Mouse (Mus musculus) hindbrain, embryonic 12.5 days (tissue): ENCODE results near the gene Hus1b. TPM values are rescaled to one million over a fixed set of nuclear protein-coding genes. Genes with fewer than 3 reads are reported as not detected.

ENCODE experiments used
- ATAC-seq: fragments of 200-750 bp; cut with Nextera tagmentation; 2 replicates; pipeline ENCODE4 v1.8.0; 2017; ENCODE audit warnings: moderate TSS enrichment; ENCODE audit not compliant: low FRiP score
- H3K27ac ChIP-seq: fragments of 300-500 bp; sonication (generic); 2 replicates; pipeline ENCODE4 v1.5.1; 2016; ENCODE audit warnings: mild to moderate bottlenecking
- H3K27me3 ChIP-seq: fragments of 300-500 bp; sonication (generic); 2 replicates; pipeline ENCODE4 v1.6.1; 2016; ENCODE audit warnings: mild to moderate bottlenecking
- H3K36me3 ChIP-seq: fragments of 300-500 bp; sonication (generic); 2 replicates; pipeline ENCODE4 v1.6.1; 2016; ENCODE audit warnings: mild to moderate bottlenecking
- H3K4me1 ChIP-seq: fragments of 300-500 bp; sonication (generic); 2 replicates; pipeline ENCODE4 v1.6.1; 2016
- H3K4me2 ChIP-seq: fragments of 300-500 bp; sonication (generic); replicated peaks from 2 replicates; pipeline ENCODE4 v1.6.1; 2016; ENCODE audit warnings: mild to moderate bottlenecking
- H3K4me3 ChIP-seq: fragments of 300-500 bp; sonication (generic); 2 replicates; pipeline ENCODE4 v1.5.1; 2016; ENCODE audit warnings: mild to moderate bottlenecking
- H3K9ac ChIP-seq: fragments of 300-500 bp; sonication (generic); 2 replicates; pipeline ENCODE4 v1.6.1; 2016; ENCODE audit warnings: mild to moderate bottlenecking, moderate library complexity
- H3K9me3 ChIP-seq: fragments of 300-500 bp; sonication (generic); replicated peaks from 2 replicates; pipeline ENCODE4 v1.6.1; 2016; ENCODE audit warnings: mild to moderate bottlenecking
- WGBS: fragments of 180-500 bp; shearing (Covaris S2); methylation state at CpG from one replicate; pipeline ENCODE4 v1.1.7; 2016; 5-methylcytosine and 5-hydroxymethylcytosine counted together
- polyA plus RNA-seq: library from polyadenylated mRNA; unstranded; fragments of >200 nt; fragmentation: Nextera tagmentation; extraction: Ambion mirVana; gene quantifications from 2 replicates; pipeline ENCODE4 v1.2.1, GENCODE M21; 2016

The Hus1b gene
- polyA plus RNA-seq, 1 experiment from 2014 or later: not detected

DNA sequence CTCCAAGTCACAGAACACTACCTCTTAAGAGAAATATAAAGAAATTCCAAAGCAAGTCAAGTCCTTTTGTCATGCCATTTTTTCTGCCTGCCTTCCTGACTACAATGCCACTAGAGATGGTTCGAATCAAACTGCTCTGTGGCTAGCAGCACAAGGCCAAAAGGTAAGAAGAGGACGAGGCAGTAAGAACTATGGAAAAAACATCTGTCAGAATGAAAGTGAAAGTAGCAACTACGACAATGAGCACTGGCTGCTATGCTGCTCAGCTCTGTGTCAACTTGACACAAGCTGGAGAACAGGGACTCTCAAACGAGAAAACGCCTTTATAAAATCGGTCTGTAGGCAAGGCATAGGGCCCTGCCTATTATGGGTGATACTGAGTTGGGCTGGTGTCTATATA lies 14.6 kb downstream of the Hus1b start:
- no peak for ATAC-seq
- Histone ChIP-seq H3K27me3 (no peaks in the 10 kb centered on the region), H3K27ac (no peak overlapping the region), H3K4me3 (no peak overlapping the region), H3K4me2 (no peak overlapping the region), H3K9me3 (no peaks in the 10 kb centered on the region), H3K9ac (no peak overlapping the region), H3K4me1 (no peaks in the 10 kb centered on the region), H3K36me3 (peaks cover 6% of the 10 kb centered on the region; the same call in 1 of the 2 replicates)
- 74% methylated on average over 6 of the region's 6 CpGs for WGBS

- H3K4me3 ChIP-seq: no peak overlapping the region
- no peak overlapping the region for H3K27ac ChIP-seq
- H3K27me3 ChIP-seq: no peaks in the 10 kb centered on the region
- no peaks in the 10 kb centered on the region for H3K9me3 ChIP-seq
- H3K9ac ChIP-seq: no peak overlapping the region
- H3K36me3 ChIP-seq: peaks cover 6% of the 10 kb centered on the region; the same call in 1 of the 2 replicates
- H3K4me1 ChIP-seq: no peaks in the 10 kb centered on the region
- ATAC-seq: no peak
- WGBS: 79% methylated on average over 4 of the region's 4 CpGs
- H3K4me2 ChIP-seq: no peak overlapping the region
These were observed 15.9 kb downstream of the Hus1b start for GRCm38 (mm10) chr13:30931613-30932012.

- no peaks in the 10 kb centered on the region for H3K27me3 ChIP-seq
- no peak for ATAC-seq
- no peaks in the 10 kb centered on the region for H3K9me3 ChIP-seq
- H3K36me3 ChIP-seq: peaks cover 10% of the 10 kb centered on the region; the same call in 1 of the 2 replicates
- H3K9ac ChIP-seq: no peak overlapping the region
- no peak overlapping the region for H3K27ac ChIP-seq
- 92% methylated on average over 2 of the region's 2 CpGs for WGBS
- H3K4me1 ChIP-seq: no peaks in the 10 kb centered on the region
- H3K4me2 ChIP-seq: no peak overlapping the region
- no peak overlapping the region for H3K4me3 ChIP-seq
These were observed 18.4 kb downstream of the Hus1b start for GRCm38 (mm10) chr13:30929119-30929518.

DNA sequence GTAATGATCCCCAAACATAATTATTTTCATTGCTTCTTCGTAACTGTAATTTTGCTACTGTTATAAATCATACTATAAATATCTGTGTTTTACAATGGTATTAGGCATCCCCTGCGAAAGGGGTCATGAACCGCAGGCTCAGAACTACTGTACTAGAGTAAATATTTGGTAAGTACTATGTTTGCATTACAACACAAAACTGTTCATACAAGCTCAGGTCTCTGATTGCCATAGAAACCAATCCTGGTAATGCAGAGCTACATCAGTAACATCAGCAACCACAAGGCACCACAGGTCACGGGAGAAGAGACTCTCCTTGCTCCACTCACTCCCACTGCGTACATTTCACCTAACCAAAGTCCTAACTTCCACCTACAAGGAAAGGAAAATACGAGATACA lies 23.3 kb downstream of the Hus1b start:
- Histone ChIP-seq H3K9ac (no peak overlapping the region), H3K9me3 (no peaks in the 10 kb centered on the region), H3K4me3 (no peak overlapping the region), H3K27ac (no peak overlapping the region), H3K4me1 (no peaks in the 10 kb centered on the region), H3K4me2 (no peak overlapping the region), H3K36me3 (peaks cover 4% of the 10 kb centered on the region), H3K27me3 (no peaks in the 10 kb centered on the region)
- no peak for ATAC-seq
- WGBS: 91% methylated on average over 6 of the region's 6 CpGs

- Histone ChIP-seq H3K36me3 (peaks cover 4% of the 10 kb centered on the region), H3K27ac (no peak overlapping the region), H3K4me1 (no peaks in the 10 kb centered on the region), H3K9me3 (no peaks in the 10 kb centered on the region), H3K9ac (no peak overlapping the region), H3K4me2 (no peak overlapping the region), H3K27me3 (no peaks in the 10 kb centered on the region), H3K4me3 (no peak overlapping the region)
- ATAC-seq: no peak
- 92% methylated on average over 4 of the region's 4 CpGs for WGBS
These were observed 25.6 kb downstream of the Hus1b start for GRCm38 (mm10) chr13:30921914-30922313.

DNA sequence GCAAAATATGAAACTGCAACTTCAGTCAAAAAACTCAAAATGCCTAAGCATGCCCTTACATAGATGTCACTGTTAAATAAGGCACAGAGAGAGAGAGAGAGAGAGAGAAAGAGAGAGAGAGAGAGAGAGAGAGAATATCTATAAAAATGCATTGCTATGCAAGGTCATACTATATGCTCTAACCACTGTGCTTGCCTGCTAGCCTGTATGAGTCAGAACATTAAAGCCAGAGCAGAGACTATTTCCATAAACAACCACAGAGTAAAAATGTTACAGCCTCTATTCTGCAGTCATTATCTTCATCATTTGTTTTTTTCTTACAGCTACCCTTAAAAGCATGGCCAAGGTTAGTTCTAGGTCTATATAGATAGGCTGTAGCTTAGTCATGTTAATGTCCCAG lies 33.8 kb downstream of the Hus1b start:
- H3K4me1 ChIP-seq: peaks cover 4% of the 10 kb centered on the region; the same call in 1 of the 2 replicates
- ATAC-seq: no peak
- H3K9me3 ChIP-seq: no peaks in the 10 kb centered on the region
- H3K27ac ChIP-seq: no peak overlapping the region
- H3K4me2 ChIP-seq: no peak overlapping the region
- no peak overlapping the region for H3K9ac ChIP-seq
- 0 out of 2 replicates have a peak, but pooled peaks cover 5% of the 10 kb centered on the region for H3K36me3 ChIP-seq
- no peaks in the 10 kb centered on the region for H3K27me3 ChIP-seq
- no peak overlapping the region for H3K4me3 ChIP-seq

DNA sequence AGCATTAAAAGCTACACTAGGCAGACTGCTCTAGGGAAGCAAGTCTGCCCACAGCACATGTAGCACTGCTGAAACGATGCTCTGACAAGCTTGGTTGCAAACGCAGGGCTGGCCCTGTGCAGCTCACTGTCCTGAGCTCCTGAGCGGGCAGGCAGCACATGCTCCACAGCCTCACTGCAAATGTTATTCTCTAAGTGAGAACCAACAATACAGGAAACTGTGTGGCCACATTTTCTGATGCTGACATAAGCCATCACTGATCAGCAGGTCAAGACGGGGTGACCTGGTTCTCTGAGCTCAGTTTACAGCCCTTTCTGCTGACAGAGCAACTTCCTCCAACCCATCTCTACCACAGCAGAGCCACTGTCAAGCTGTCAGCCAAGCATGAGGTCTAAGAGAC lies 34.5 kb downstream of the Hus1b start:
- Histone ChIP-seq H3K27ac (no peak overlapping the region), H3K36me3 (0 out of 2 replicates have a peak, but pooled peaks cover 5% of the 10 kb centered on the region), H3K4me2 (no peak overlapping the region), H3K4me3 (no peak overlapping the region), H3K9me3 (no peaks in the 10 kb centered on the region), H3K9ac (no peak overlapping the region), H3K27me3 (no peaks in the 10 kb centered on the region), H3K4me1 (peaks cover 4% of the 10 kb centered on the region; the same call in 1 of the 2 replicates)
- ATAC-seq: no peak
- WGBS: 32% methylated on average over 4 of the region's 4 CpGs

DNA sequence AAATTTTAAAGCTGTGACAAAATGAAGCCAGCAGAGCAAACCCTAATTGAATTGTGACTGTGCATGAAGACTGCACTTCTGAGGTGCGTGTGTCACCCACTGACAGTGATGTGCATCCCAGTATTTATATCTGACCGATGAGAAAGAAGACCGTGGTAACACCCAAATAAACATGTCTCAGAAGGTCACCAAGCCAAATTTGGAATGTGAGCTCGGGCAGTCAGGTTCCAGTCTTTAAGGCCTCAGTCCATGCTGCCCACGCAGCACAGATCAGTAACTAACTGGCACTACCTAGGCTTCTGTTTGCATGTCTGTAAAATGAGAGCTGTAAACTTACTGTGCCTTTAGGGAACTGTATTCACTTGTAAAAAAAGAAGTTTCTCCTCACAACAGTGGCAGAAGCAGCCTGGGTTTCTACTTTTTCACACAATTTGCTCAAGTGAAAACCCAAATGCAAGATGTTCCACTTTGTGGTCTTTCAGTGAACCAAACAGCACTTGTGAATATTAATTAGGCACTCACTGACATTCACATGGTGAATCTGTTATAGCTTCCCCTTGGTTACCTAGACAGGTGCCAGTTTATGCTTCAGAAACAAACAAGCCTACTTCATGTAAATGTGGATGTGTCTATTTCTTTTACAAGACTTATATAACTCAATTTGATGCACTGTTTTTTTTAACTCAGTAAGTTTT lies 35.5 kb downstream of the Hus1b start:
- ATAC-seq: no peak
- Histone ChIP-seq H3K4me3 (no peak overlapping the region), H3K4me1 (peaks cover 4% of the 10 kb centered on the region; the same call in 1 of the 2 replicates), H3K4me2 (no peak overlapping the region), H3K27ac (no peak overlapping the region), H3K27me3 (no peaks in the 10 kb centered on the region), H3K36me3 (0 out of 2 replicates have a peak, but pooled peaks cover 5% of the 10 kb centered on the region), H3K9me3 (no peaks in the 10 kb centered on the region), H3K9ac (no peak overlapping the region)
- 79% methylated on average over 5 of the region's 5 CpGs for WGBS

DNA sequence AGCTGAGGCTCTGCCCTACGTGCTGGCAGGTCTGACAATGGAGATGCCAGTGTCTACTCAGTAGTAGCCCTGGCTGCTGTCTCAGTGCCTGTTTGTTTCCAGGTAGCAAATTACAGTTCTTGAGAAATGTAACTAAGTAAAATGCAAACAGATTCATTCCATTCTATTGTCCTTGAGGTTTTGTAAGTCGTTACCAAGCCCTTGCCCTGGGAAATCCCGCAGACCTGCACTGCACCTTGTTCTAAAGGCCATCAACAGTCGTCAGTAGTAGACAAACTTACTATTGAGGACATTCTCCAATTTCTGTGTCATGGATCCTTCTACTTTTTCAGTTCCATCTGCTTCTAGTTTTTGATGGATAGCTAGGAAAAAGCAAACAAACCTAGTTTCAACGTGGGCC lies 36.7 kb downstream of the Hus1b start:
- Histone ChIP-seq H3K27me3 (no peaks in the 10 kb centered on the region), H3K36me3 (0 out of 2 replicates have a peak, but pooled peaks cover 5% of the 10 kb centered on the region), H3K9me3 (no peaks in the 10 kb centered on the region), H3K4me1 (peaks cover 4% of the 10 kb centered on the region; the same call in 1 of the 2 replicates), H3K4me3 (no peak overlapping the region), H3K9ac (no peak overlapping the region), H3K27ac (no peak overlapping the region), H3K4me2 (no peak overlapping the region)
- 74% methylated on average over 5 of the region's 5 CpGs for WGBS
- no peak for ATAC-seq

DNA sequence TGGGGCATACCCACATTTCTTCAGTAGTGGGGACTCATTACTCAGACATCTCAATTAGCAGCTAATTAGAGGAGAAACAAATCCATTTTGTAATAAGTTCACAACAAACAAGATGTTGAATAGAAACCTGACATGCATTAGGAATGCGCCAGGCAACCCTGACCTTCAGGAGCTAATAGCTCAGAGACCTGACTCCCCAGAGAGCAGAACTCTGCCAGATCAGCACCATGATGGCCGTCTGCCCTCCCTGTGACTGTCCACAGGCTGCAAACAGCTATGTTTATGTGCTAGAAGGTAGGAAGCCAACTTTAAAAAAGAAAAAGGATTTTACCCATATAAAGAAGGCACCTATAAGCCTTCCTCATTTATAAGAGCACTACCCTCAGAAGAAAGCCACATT lies 45.3 kb downstream of the Hus1b start:
- Histone ChIP-seq H3K4me3 (no peak overlapping the region), H3K9ac (no peak overlapping the region), H3K36me3 (peaks cover 9% of the 10 kb centered on the region), H3K4me1 (no peaks in the 10 kb centered on the region), H3K27ac (no peak overlapping the region), H3K9me3 (no peaks in the 10 kb centered on the region), H3K27me3 (no peaks in the 10 kb centered on the region), H3K4me2 (no peak overlapping the region)
- ATAC-seq: no peak
- 47% methylated on average over 2 of the region's 2 CpGs for WGBS

GRCm38 (mm10) chr13:30901387-30902041 lies 46.0 kb downstream of the Hus1b start:
- WGBS: 93% methylated on average over 7 of the region's 7 CpGs
- Histone ChIP-seq H3K9ac (no peak overlapping the region), H3K4me3 (no peak overlapping the region), H3K36me3 (peaks cover 9% of the 10 kb centered on the region), H3K9me3 (no peaks in the 10 kb centered on the region), H3K27me3 (no peaks in the 10 kb centered on the region), H3K27ac (no peak overlapping the region), H3K4me1 (no peaks in the 10 kb centered on the region), H3K4me2 (no peak overlapping the region)
- ATAC-seq: no peak
